Comparison of ENCODE assay signal across 10 mouse cellular contexts in the genomic region with DNA sequence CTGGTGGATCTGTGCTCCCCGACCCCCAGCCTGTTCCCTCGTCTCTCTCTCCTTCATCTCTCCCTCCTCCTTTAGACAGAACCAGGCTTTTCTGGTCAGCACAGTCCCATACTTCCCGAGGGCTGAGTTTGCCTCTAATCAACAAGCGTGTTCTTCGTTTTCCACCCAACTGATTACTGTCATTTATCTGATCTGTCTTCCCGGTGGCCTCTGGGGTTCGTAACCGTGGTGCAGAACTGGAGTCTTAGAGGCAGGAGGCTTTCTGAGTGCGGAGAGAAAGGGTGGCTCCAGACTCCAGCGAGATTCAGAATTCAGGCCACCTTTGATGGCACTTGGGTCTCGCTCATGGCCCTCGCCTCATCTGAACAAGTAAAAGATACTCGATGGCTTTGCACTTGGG. TPM values are rescaled to one million over a fixed set of nuclear protein-coding genes. Genes with fewer than 3 reads are reported as not detected.
DNase-seq lines count a peak whose midpoint lies in the region; ATAC-seq and TF ChIP-seq lines count a peak whose summit lies in the region.
"Had no signal": no experiment of that assay in that cellular context is flagged by ENCODE, and none has a peak within 500 bp of the region (broad histone marks: within the 10 kb centered on the region; RNA-seq: fewer than 3 reads in every experiment).

No protein-coding gene starts in this region.

- intact Hi-C loops in gastrocnemius, adult 2 months (cut with DNase I) = no loop called here

- TF ChIP-seq CTCF in gastrocnemius, adult 2 months (IDR thresholded peaks at IDR 0.05) = no peak

- H3K36me3 ChIP-seq in lung, embryonic 15.5 days = no peaks in the 10 kb centered on the region
- H3K36me3 ChIP-seq in intestine, embryonic 15.5 days = no peaks in the 10 kb centered on the region
- no peaks in the 10 kb centered on the region for H3K36me3 ChIP-seq in neural tube, embryonic 15.5 days

- no peak for ATAC-seq in lung, embryonic 15.5 days (ENCODE audit: borderline replicate concordance, extremely low read depth, low FRiP score, low TSS enrichment)
- ATAC-seq in intestine, embryonic 15.5 days = no peak
- no peak for ATAC-seq in neural tube, embryonic 15.5 days (ENCODE audit: low FRiP score)

- H3K9me3 ChIP-seq in lung, embryonic 15.5 days = no peaks in the 10 kb centered on the region
- no peaks in the 10 kb centered on the region for H3K9me3 ChIP-seq in intestine, embryonic 15.5 days
- no peaks in the 10 kb centered on the region for H3K9me3 ChIP-seq in neural tube, embryonic 15.5 days (replicated peaks)
- H3K9me3 ChIP-seq: megakaryocyte, embryonic 14.5 days had no signal

- no peak for DNase-seq in gastrocnemius, adult 2 months
- DNase-seq in gastrocnemius, postnatal 25 days = no peak
- DNase-seq in lung, postnatal 14 days = no peak
- DNase-seq in gastrocnemius, adult 18-20 months (ENCODE audit: low spot score) = no peak
- DNase-seq in cerebellum, adult 9-10 months = no peak

- H3K27me3 ChIP-seq in lung, embryonic 15.5 days = no peaks in the 10 kb centered on the region
- no peaks in the 10 kb centered on the region for H3K27me3 ChIP-seq in intestine, embryonic 15.5 days (replicated peaks)
- no peaks in the 10 kb centered on the region for H3K27me3 ChIP-seq in neural tube, embryonic 15.5 days (replicated peaks)

- WGBS in lung, embryonic 15.5 days = 36% methylated on average over 13 of the region's 13 CpGs
- 28% methylated on average over 13 of the region's 13 CpGs for WGBS in intestine, embryonic 15.5 days
- WGBS in neural tube, embryonic 15.5 days = 49% methylated on average over 13 of the region's 13 CpGs

- H3K9ac ChIP-seq in lung, embryonic 15.5 days = no peak overlapping the region
- H3K9ac ChIP-seq in intestine, embryonic 15.5 days = no peak overlapping the region; the same call in 1 of the 2 replicates
- no peak overlapping the region for H3K9ac ChIP-seq in neural tube, embryonic 15.5 days (replicated peaks)

- H3K4me2 ChIP-seq in lung, embryonic 15.5 days = peak overlapping the region; percentile 56
- peak overlapping the region; percentile 54 for H3K4me2 ChIP-seq in intestine, embryonic 15.5 days (replicated peaks)
- peak overlapping the region; percentile 34; the same call in 1 of the 2 replicates for H3K4me2 ChIP-seq in neural tube, embryonic 15.5 days

- peak overlapping the region; percentile 64 for H3K4me3 ChIP-seq in gastrocnemius, adult 2 months
- H3K4me3 ChIP-seq in lung, embryonic 15.5 days = peak overlapping the region; percentile 26
- H3K4me3 ChIP-seq in intestine, embryonic 15.5 days (replicated peaks) = peak overlapping the region; percentile 6
- H3K4me3 ChIP-seq in neural tube, embryonic 15.5 days (replicated peaks) = no peak overlapping the region
- H3K4me3 ChIP-seq: layer of hippocampus, adult 2 months; megakaryocyte, embryonic 14.5 days had no signal

- H3K4me1 ChIP-seq in lung, embryonic 15.5 days = peaks cover 53% of the 10 kb centered on the region
- H3K4me1 ChIP-seq in intestine, embryonic 15.5 days (replicated peaks) = peaks cover 42% of the 10 kb centered on the region
- peaks cover 48% of the 10 kb centered on the region for H3K4me1 ChIP-seq in neural tube, embryonic 15.5 days

- peak overlapping the region; percentile 88 for H3K27ac ChIP-seq in gastrocnemius, adult 2 months
- peak overlapping the region; percentile 30; the same call in 1 of the 2 replicates for H3K27ac ChIP-seq in lung, embryonic 15.5 days
- peak overlapping the region; percentile 7; the same call in 1 of the 2 replicates for H3K27ac ChIP-seq in intestine, embryonic 15.5 days
- H3K27ac ChIP-seq in neural tube, embryonic 15.5 days (replicated peaks) = no peak overlapping the region
- H3K27ac ChIP-seq: layer of hippocampus, adult 2 months had no signal

RNA-seq across cellular contexts. Expression of gene C1qtnf1, which starts 6.1 kb away (rescaled TPM):
- 10 to 100 TPM in 1 of 2 experiments, 1 to 10 TPM in 1; 7.9 to 12.6 TPM for total RNA-seq in gastrocnemius, adult 2 months (2021)
- 10 to 100 TPM in 1 of 2 experiments, 1 to 10 TPM in 1; 9.2 to 13.4 TPM for total RNA-seq in gastrocnemius, postnatal 25 days (2021)
- 6.9 and 7.6 TPM in 2 replicates for polyA plus RNA-seq in lung, embryonic 15.5 days (2015; fragmentation: Nextera tagmentation; extraction: Ambion mirVana)
- polyA plus RNA-seq in intestine, embryonic 15.5 days (2015; fragmentation: Nextera tagmentation; extraction: Ambion mirVana) = 6.3 and 6.6 TPM in 2 replicates
- 4.8 and 6.7 TPM in 2 replicates for polyA plus RNA-seq in neural tube, embryonic 15.5 days (2015; fragmentation: Nextera tagmentation; extraction: Ambion mirVana)
- 1 to 10 TPM; 6.6 to 6.9 TPM for total RNA-seq in gastrocnemius, adult 18-20 months (2021)

RNA-seq across cellular contexts. Expression of gene Cant1, which starts 15.2 kb away (rescaled TPM):
- 10 to 100 TPM; 10.7 to 11.6 TPM for total RNA-seq in gastrocnemius, adult 2 months (2021)
- total RNA-seq in gastrocnemius, postnatal 25 days (2021) = 1 to 10 TPM; 9.3 to 9.9 TPM
- 30.3 and 33.7 TPM in 2 replicates for polyA plus RNA-seq in lung, embryonic 15.5 days (2015; fragmentation: Nextera tagmentation; extraction: Ambion mirVana)
- polyA plus RNA-seq in intestine, embryonic 15.5 days (2015; fragmentation: Nextera tagmentation; extraction: Ambion mirVana) = 39.7 and 44.3 TPM in 2 replicates
- polyA plus RNA-seq in neural tube, embryonic 15.5 days (2015; fragmentation: Nextera tagmentation; extraction: Ambion mirVana) = 28.9 and 29.4 TPM in 2 replicates
- total RNA-seq in gastrocnemius, adult 18-20 months (2021) = 10 to 100 TPM; 10.7 to 11.9 TPM

RNA-seq across cellular contexts. Expression of gene Lgals3bp, which starts 32.2 kb away (rescaled TPM):
- total RNA-seq in gastrocnemius, adult 2 months (2021) = 10 to 100 TPM; 12.0 to 17.0 TPM
- total RNA-seq in gastrocnemius, postnatal 25 days (2021) = 10 to 100 TPM; 11.0 to 14.7 TPM
- polyA plus RNA-seq in lung, embryonic 15.5 days (2015; fragmentation: Nextera tagmentation; extraction: Ambion mirVana) = 4.9 and 6.9 TPM in 2 replicates
- 153 and 171 TPM in 2 replicates for polyA plus RNA-seq in intestine, embryonic 15.5 days (2015; fragmentation: Nextera tagmentation; extraction: Ambion mirVana)
- polyA plus RNA-seq in neural tube, embryonic 15.5 days (2015; fragmentation: Nextera tagmentation; extraction: Ambion mirVana) = 3.6 and 20.7 TPM in 2 replicates
- total RNA-seq in gastrocnemius, adult 18-20 months (2021) = 10 to 100 TPM; 15.8 to 17.1 TPM

RNA-seq across cellular contexts. Expression of gene Engase, which starts 42.5 kb away (rescaled TPM):
- total RNA-seq in gastrocnemius, adult 2 months (2021) = 1 to 10 TPM; 4.3 to 6.2 TPM
- 1 to 10 TPM; 5.4 to 9.5 TPM for total RNA-seq in gastrocnemius, postnatal 25 days (2021)
- 6.0 and 7.3 TPM in 2 replicates for polyA plus RNA-seq in lung, embryonic 15.5 days (2015; fragmentation: Nextera tagmentation; extraction: Ambion mirVana)
- 13.1 and 14.7 TPM in 2 replicates for polyA plus RNA-seq in intestine, embryonic 15.5 days (2015; fragmentation: Nextera tagmentation; extraction: Ambion mirVana)
- polyA plus RNA-seq in neural tube, embryonic 15.5 days (2015; fragmentation: Nextera tagmentation; extraction: Ambion mirVana) = 7.1 and 8.7 TPM in 2 replicates
- 1 to 10 TPM; 3.5 to 4.1 TPM for total RNA-seq in gastrocnemius, adult 18-20 months (2021)
